ENCODE assay signal across 8 mouse cellular contexts in the genomic region with DNA sequence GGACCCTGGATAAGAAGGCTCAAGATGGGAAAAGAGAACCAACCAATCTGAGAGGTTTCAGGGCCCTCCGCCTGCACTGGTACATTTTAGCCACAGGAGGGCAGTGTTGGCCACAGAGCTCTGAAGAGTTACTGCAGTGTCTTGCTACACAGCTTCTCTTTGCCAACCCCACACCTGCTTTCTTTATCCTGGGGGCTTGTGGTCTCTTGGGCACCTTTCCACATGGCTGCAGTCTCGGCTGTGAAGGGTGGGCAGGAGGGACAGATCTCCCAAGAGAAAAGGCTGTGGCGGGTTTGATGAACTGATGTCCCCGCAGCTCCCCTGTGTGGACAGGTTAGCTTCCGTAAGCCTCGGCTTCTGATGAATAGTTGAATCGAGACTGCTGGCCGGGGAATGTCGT. TPM values are rescaled to one million over a fixed set of nuclear protein-coding genes. Genes with fewer than 3 reads are reported as not detected.
DNase-seq lines count a peak whose midpoint lies in the region; ATAC-seq and TF ChIP-seq lines count a peak whose summit lies in the region.

No protein-coding gene starts in this region.

- DNase-seq in forebrain, embryonic 14.5 days (ENCODE audit: low spot score): peak; percentile 92
- peak; percentile 85 to 91 for DNase-seq in heart, postnatal 10 days
- DNase-seq in kidney, postnatal 4 days: peak; percentile 85 to 87
- peak; percentile 82 for DNase-seq in liver, postnatal 0 days
- DNase-seq in thymus, adult 2 months: peak; percentile 78

- H3K9me3 ChIP-seq in ES-Bruce4 (replicated peaks; ENCODE audit: control insufficient read depth, insufficient read depth, low read length, poor library complexity, severe bottlenecking): no peaks in the 10 kb centered on the region
- H3K9me3 ChIP-seq in forebrain, embryonic 14.5 days (replicated peaks; ENCODE audit: control insufficient read depth, low read length): no peaks in the 10 kb centered on the region
- H3K9me3 ChIP-seq in liver, postnatal 0 days (ENCODE audit: low read length): no peaks in the 10 kb centered on the region
- no peaks in the 10 kb centered on the region for H3K9me3 ChIP-seq in neural tube, embryonic 15.5 days (replicated peaks)

- H3K27me3 ChIP-seq in ES-Bruce4 (ENCODE audit: control insufficient read depth, insufficient read depth, low read length, poor library complexity, severe bottlenecking): no peaks in the 10 kb centered on the region
- no peaks in the 10 kb centered on the region for H3K27me3 ChIP-seq in forebrain, embryonic 14.5 days (replicated peaks; ENCODE audit: control insufficient read depth, insufficient read depth, low read length)
- H3K27me3 ChIP-seq in liver, postnatal 0 days (ENCODE audit: insufficient read depth, low read length): no peaks in the 10 kb centered on the region; the same call in 1 of the 2 replicates
- H3K27me3 ChIP-seq in neural tube, embryonic 15.5 days (replicated peaks): no peaks in the 10 kb centered on the region
- H3K27me3 ChIP-seq in thymus, adult 2 months (ENCODE audit: control insufficient read depth, insufficient read depth, low read length): no peaks in the 10 kb centered on the region

- no peak for TF ChIP-seq POLR2A in ES-Bruce4 (IDR thresholded peaks at IDR 0.05; ENCODE audit: insufficient read depth, low read length)
- TF ChIP-seq POLR2A in thymus, adult 2 months (IDR thresholded peaks at IDR 0.05; ENCODE audit: control insufficient read depth, extremely low read depth, insufficient read depth, low read length, poor library complexity): no peak

- peak; percentile 88 for ATAC-seq in cerebellum, adult (ENCODE audit: insufficient number of reproducible peaks, low FRiP score, low TSS enrichment)
- ATAC-seq in forebrain, embryonic 14.5 days: peak; percentile 76
- ATAC-seq in liver, postnatal 0 days: peak; percentile 47
- peak; percentile 67 for ATAC-seq in neural tube, embryonic 15.5 days (ENCODE audit: low FRiP score)

- intact Hi-C loops in heart, postnatal 10 days (cut with DNase I): loop anchor here (1.0 to 5.0 kb wide), 3 partner anchors 39 to 227 kb away; a partner anchor contains a TSS

- H3K27ac ChIP-seq in ES-Bruce4 (ENCODE audit: insufficient read depth, low read length): no peak overlapping the region
- 0 out of 2 replicates have a peak overlapping the region, but pooled peaks have one; percentile 2 for H3K27ac ChIP-seq in forebrain, embryonic 14.5 days (ENCODE audit: low read depth, low read length)
- no peak overlapping the region for H3K27ac ChIP-seq in liver, postnatal 0 days (ENCODE audit: low read depth)
- H3K27ac ChIP-seq in neural tube, embryonic 15.5 days (replicated peaks): 0 out of 2 replicates have a peak overlapping the region, but pooled peaks have one; percentile 69
- no peak overlapping the region for H3K27ac ChIP-seq in thymus, adult 2 months (ENCODE audit: control insufficient read depth, insufficient read depth, low read length)

- 13% methylated on average over 9 of the region's 9 CpGs for WGBS in forebrain, embryonic 14.5 days
- WGBS in liver, postnatal 0 days (ENCODE audit: insufficient replicate concordance): 35% methylated on average over 9 of the region's 9 CpGs
- WGBS in neural tube, embryonic 15.5 days: 14% methylated on average over 9 of the region's 9 CpGs
- WGBS in thymus, adult 2 months: 34% methylated on average over 9 of the region's 9 CpGs

- H3K36me3 ChIP-seq in ES-Bruce4 (ENCODE audit: control insufficient read depth, insufficient read depth, low read length, poor library complexity, severe bottlenecking): no peaks in the 10 kb centered on the region
- H3K36me3 ChIP-seq in forebrain, embryonic 14.5 days (ENCODE audit: control insufficient read depth, insufficient read depth, low read length): no peaks in the 10 kb centered on the region
- H3K36me3 ChIP-seq in liver, postnatal 0 days (replicated peaks; ENCODE audit: insufficient read depth, low read length): no peaks in the 10 kb centered on the region
- no peaks in the 10 kb centered on the region for H3K36me3 ChIP-seq in neural tube, embryonic 15.5 days
- H3K36me3 ChIP-seq in thymus, adult 2 months (ENCODE audit: control insufficient read depth, insufficient read depth, low read length): no peaks in the 10 kb centered on the region

- peak; percentile 96 for TF ChIP-seq CTCF in ES-Bruce4 (IDR thresholded peaks at IDR 0.05; ENCODE audit: low read depth, low read length)
- peak; percentile 99 for TF ChIP-seq CTCF in liver, postnatal 0 days (IDR thresholded peaks at IDR 0.05; ENCODE audit: low read depth)
- peak; percentile 70; the same call in 1 of the 2 replicates for TF ChIP-seq CTCF in thymus, adult 2 months (IDR thresholded peaks at IDR 0.05; ENCODE audit: borderline replicate concordance, control insufficient read depth, extremely low read depth, insufficient read depth, low read length, poor library complexity)

- H3K4me2 ChIP-seq in forebrain, embryonic 14.5 days (ENCODE audit: low read length): peak overlapping the region; percentile 30
- 0 out of 2 replicates have a peak overlapping the region, but pooled peaks have one; percentile 38 for H3K4me2 ChIP-seq in liver, postnatal 0 days (ENCODE audit: low read depth, low read length)
- H3K4me2 ChIP-seq in neural tube, embryonic 15.5 days: peak overlapping the region; percentile 57

- H3K4me3 ChIP-seq in ES-Bruce4 (ENCODE audit: low read depth, low read length): no peak overlapping the region
- no peak overlapping the region for H3K4me3 ChIP-seq in forebrain, embryonic 14.5 days (ENCODE audit: low read depth, low read length)
- no peak overlapping the region for H3K4me3 ChIP-seq in liver, postnatal 0 days (ENCODE audit: low read depth, low read length)
- H3K4me3 ChIP-seq in neural tube, embryonic 15.5 days (replicated peaks): peak overlapping the region; percentile 25
- H3K4me3 ChIP-seq in thymus, adult 2 months (ENCODE audit: control insufficient read depth, insufficient read depth, low read length): no peak overlapping the region

- peak overlapping the region; percentile 38 for H3K9ac ChIP-seq in ES-Bruce4 (ENCODE audit: low read depth, poor library complexity, severe bottlenecking)
- peak overlapping the region; percentile 26; the same call in 1 of the 2 replicates for H3K9ac ChIP-seq in forebrain, embryonic 14.5 days (ENCODE audit: low read length)
- no peak overlapping the region for H3K9ac ChIP-seq in liver, postnatal 0 days (replicated peaks)
- H3K9ac ChIP-seq in neural tube, embryonic 15.5 days (replicated peaks): 0 out of 2 replicates have a peak overlapping the region, but pooled peaks have one; percentile 14

- no peak for TF ChIP-seq EP300 in ES-Bruce4 (IDR thresholded peaks at IDR 0.05; ENCODE audit: insufficient read depth, low read depth, low read length)
- TF ChIP-seq EP300 in liver, postnatal 0 days (IDR thresholded peaks at IDR 0.05; ENCODE audit: low read depth): no peak

- H3K4me1 ChIP-seq in ES-Bruce4 (ENCODE audit: control insufficient read depth, insufficient read depth, low read length): no peaks in the 10 kb centered on the region
- peaks cover 20% of the 10 kb centered on the region for H3K4me1 ChIP-seq in forebrain, embryonic 14.5 days (ENCODE audit: control insufficient read depth, insufficient read depth, low read length)
- 0 out of 2 replicates have a peak, but pooled peaks cover 2% of the 10 kb centered on the region for H3K4me1 ChIP-seq in liver, postnatal 0 days (ENCODE audit: insufficient read depth)
- peaks cover 45% of the 10 kb centered on the region for H3K4me1 ChIP-seq in neural tube, embryonic 15.5 days
- H3K4me1 ChIP-seq in thymus, adult 2 months (replicated peaks; ENCODE audit: control insufficient read depth, insufficient read depth, low read length): 0 out of 2 replicates have a peak, but pooled peaks cover 5% of the 10 kb centered on the region

RNA-seq across cellular contexts. Expression of a gene that starts 10.1 kb away (rescaled TPM):
- not detected in 2 replicates for polyA plus RNA-seq in ES-Bruce4 (2011; ENCODE audit: insufficient read depth, insufficient read length, low read depth, missing spikeins)
- 1.0 and 1.5 TPM in 2 replicates for polyA plus RNA-seq in forebrain, embryonic 14.5 days (2014; fragmentation: Nextera tagmentation; extraction: Ambion mirVana)
- total RNA-seq in heart, postnatal 10 days (2021): not detected
- polyA plus RNA-seq in liver, postnatal 0 days (2015; fragmentation: Nextera tagmentation; extraction: Ambion mirVana): not detected in 2 replicates
- polyA plus RNA-seq in neural tube, embryonic 15.5 days (2015; fragmentation: Nextera tagmentation; extraction: Ambion mirVana): 6.1 and 7.7 TPM in 2 replicates
- not detected in 2 replicates for polyA plus RNA-seq in thymus, adult 2 months (2012; rRNA removed)

RNA-seq across cellular contexts. Expression of a gene that starts 18.9 kb away (rescaled TPM):
- 116 and 127 TPM in 2 replicates for polyA plus RNA-seq in ES-Bruce4 (2011; ENCODE audit: insufficient read depth, insufficient read length, low read depth, missing spikeins)
- 157 and 172 TPM in 2 replicates for polyA plus RNA-seq in forebrain, embryonic 14.5 days (2014; fragmentation: Nextera tagmentation; extraction: Ambion mirVana)
- 10 to 100 TPM; 35.1 to 37.9 TPM for total RNA-seq in heart, postnatal 10 days (2021)
- polyA plus RNA-seq in liver, postnatal 0 days (2015; fragmentation: Nextera tagmentation; extraction: Ambion mirVana): 41.9 and 49.1 TPM in 2 replicates
- polyA plus RNA-seq in neural tube, embryonic 15.5 days (2015; fragmentation: Nextera tagmentation; extraction: Ambion mirVana): 103 and 121 TPM in 2 replicates
- polyA plus RNA-seq in thymus, adult 2 months (2012; rRNA removed): 34.3 and 35.7 TPM in 2 replicates

RNA-seq across cellular contexts. Expression of a gene that starts 21.3 kb away (rescaled TPM):
- 4.9 and 5.6 TPM in 2 replicates for polyA plus RNA-seq in ES-Bruce4 (2011; ENCODE audit: insufficient read depth, insufficient read length, low read depth, missing spikeins)
- 4.8 and 6.5 TPM in 2 replicates for polyA plus RNA-seq in forebrain, embryonic 14.5 days (2014; fragmentation: Nextera tagmentation; extraction: Ambion mirVana)
- 10 to 100 TPM in 1 of 2 experiments, 1 to 10 TPM in 1; 6.9 to 11.8 TPM for total RNA-seq in heart, postnatal 10 days (2021)
- 1.2 and 1.5 TPM in 2 replicates for polyA plus RNA-seq in liver, postnatal 0 days (2015; fragmentation: Nextera tagmentation; extraction: Ambion mirVana)
- 10.2 and 14.4 TPM in 2 replicates for polyA plus RNA-seq in neural tube, embryonic 15.5 days (2015; fragmentation: Nextera tagmentation; extraction: Ambion mirVana)
- 10.8 and 11.2 TPM in 2 replicates for polyA plus RNA-seq in thymus, adult 2 months (2012; rRNA removed)

RNA-seq across cellular contexts. Expression of a gene that starts 36.2 kb away (rescaled TPM):
- polyA plus RNA-seq in ES-Bruce4 (2011; ENCODE audit: insufficient read depth, insufficient read length, low read depth, missing spikeins): 3.3 and 3.7 TPM in 2 replicates
- 2.4 and 2.9 TPM in 2 replicates for polyA plus RNA-seq in forebrain, embryonic 14.5 days (2014; fragmentation: Nextera tagmentation; extraction: Ambion mirVana)
- 1 to 10 TPM; 5.7 to 6.2 TPM for total RNA-seq in heart, postnatal 10 days (2021)
- 1.5 and 1.6 TPM in 2 replicates for polyA plus RNA-seq in liver, postnatal 0 days (2015; fragmentation: Nextera tagmentation; extraction: Ambion mirVana)
- 3.1 TPM in 2 replicates for polyA plus RNA-seq in neural tube, embryonic 15.5 days (2015; fragmentation: Nextera tagmentation; extraction: Ambion mirVana)
- 21.9 and 23.0 TPM in 2 replicates for polyA plus RNA-seq in thymus, adult 2 months (2012; rRNA removed)

RNA-seq across cellular contexts. Expression of a gene that starts 45.9 kb away (rescaled TPM):
- 4.3 and 9.2 TPM in 2 replicates for polyA plus RNA-seq in ES-Bruce4 (2011; ENCODE audit: insufficient read depth, insufficient read length, low read depth, missing spikeins)
- 24.1 and 30.1 TPM in 2 replicates for polyA plus RNA-seq in forebrain, embryonic 14.5 days (2014; fragmentation: Nextera tagmentation; extraction: Ambion mirVana)
- total RNA-seq in heart, postnatal 10 days (2021): 1 to 10 TPM; 4.5 TPM
- 1.4 TPM in 2 replicates for polyA plus RNA-seq in liver, postnatal 0 days (2015; fragmentation: Nextera tagmentation; extraction: Ambion mirVana)
- polyA plus RNA-seq in neural tube, embryonic 15.5 days (2015; fragmentation: Nextera tagmentation; extraction: Ambion mirVana): 18.4 and 21.2 TPM in 2 replicates
- polyA plus RNA-seq in thymus, adult 2 months (2012; rRNA removed): 38.0 and 38.8 TPM in 2 replicates

Comparison
In these comparisons a context has a peak if more than half of its experiments do, and no peak if none do; other contexts are left out.
1. H3K27ac ChIP-seq: peak in forebrain, embryonic 14.5 days (single experiment) and neural tube, embryonic 15.5 days (single experiment); none in ES-Bruce4 (single experiment), liver, postnatal 0 days (single experiment) and thymus, adult 2 months (single experiment).
2. Peak in every context shown above with its lines, with median percentiles within 50 percentile points of each other: CTCF ChIP-seq, ATAC-seq, DNase-seq and H3K4me2 ChIP-seq.